Mouse (Mus musculus): ENCODE results near the gene Olfm1.

DNA sequence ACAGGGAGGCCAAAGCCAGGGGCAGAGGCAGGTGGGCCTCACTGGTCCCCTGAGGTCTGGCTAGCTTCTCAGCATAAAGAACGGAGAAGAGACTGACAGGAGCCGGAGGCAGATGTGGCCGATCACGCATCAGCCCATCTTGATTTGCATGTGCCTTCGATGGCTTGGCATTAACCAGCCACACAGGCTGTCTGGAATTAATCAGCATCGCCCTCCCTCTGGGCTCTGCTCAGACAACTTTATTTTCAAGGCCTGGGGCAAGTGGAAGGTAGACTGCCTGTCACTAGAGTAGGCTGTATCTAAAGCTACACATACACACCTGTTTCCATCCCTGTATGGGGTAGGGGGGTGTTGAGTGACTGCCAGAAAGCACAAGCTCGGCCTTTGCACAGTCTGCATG is 32.2 kb upstream of the Olfm1 start:
- no peak for TF ChIP-seq CTCF (IDR thresholded peaks at IDR 0.05; ENCODE audit: low read depth)
- TF ChIP-seq EP300 (optimal IDR thresholded peaks at IDR 0.05), result no peak

Data from stomach, postnatal 0 days (tissue).